Mouse (Mus musculus): Measurements from ENCODE around the gene Trem3.

DNA sequence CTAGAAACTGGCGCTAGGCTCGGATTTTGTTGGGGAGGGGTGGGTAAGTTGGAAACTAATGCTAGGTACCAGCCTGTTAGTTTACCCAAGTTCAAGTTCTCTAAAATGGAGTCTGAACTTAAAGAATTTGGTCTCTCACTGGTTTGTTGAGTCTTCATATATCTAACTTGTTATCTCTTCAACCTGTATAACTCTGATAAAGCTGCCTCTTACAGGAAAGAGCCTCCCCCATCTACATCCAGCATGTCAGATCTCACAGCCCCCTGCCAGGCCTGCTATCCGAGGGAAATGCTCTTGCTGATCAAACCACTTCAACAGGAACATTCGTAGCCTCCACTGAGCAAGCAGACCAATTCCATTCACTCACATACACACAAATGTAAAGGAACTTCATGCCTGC is 31.4 kb downstream of the Trem3 start:
- TF ChIP-seq CTCF (IDR thresholded peaks at IDR 0.05; ENCODE audit: insufficient read depth, low read length): no peak
- TF ChIP-seq POLR2A (IDR thresholded peaks at IDR 0.05; ENCODE audit: borderline replicate concordance, extremely low read depth, low read depth, low read length): no peak
